Mouse (Mus musculus) neural tube, embryonic 14.5 days (tissue): ENCODE measurements around the gene Tradd. TPM values are rescaled to one million over a fixed set of nuclear protein-coding genes. Genes with fewer than 3 reads are reported as not detected.

Experiments
- ATAC-seq: fragments of 200-750 bp; cut with Nextera tagmentation; 2 replicates; pipeline ENCODE4 v1.8.0; 2017; ENCODE audit warnings: low read depth, mild to moderate bottlenecking, moderate TSS enrichment, moderate library complexity
- H3K27ac ChIP-seq: fragments of 300-500 bp; sonication (generic); 2 replicates; pipeline ENCODE4 v1.5.1; 2014; ENCODE audit warnings: low read depth, mild to moderate bottlenecking, control low read depth, low read length, moderate library complexity, mixed read lengths
- H3K27me3 ChIP-seq: fragments of 300-500 bp; sonication (generic); 2 replicates; pipeline ENCODE4 v1.6.1; 2014; ENCODE audit warnings: low read length; ENCODE audit not compliant: control insufficient read depth, insufficient read depth
- H3K36me3 ChIP-seq: fragments of 300-500 bp; sonication (generic); 2 replicates; pipeline ENCODE4 v1.6.1; 2014; ENCODE audit warnings: low read length, mixed read lengths; ENCODE audit not compliant: control insufficient read depth, insufficient read depth
- H3K4me1 ChIP-seq: fragments of 300-500 bp; sonication (generic); 2 replicates; pipeline ENCODE4 v1.6.1; 2014; ENCODE audit warnings: low read length; ENCODE audit not compliant: control insufficient read depth, insufficient read depth
- H3K4me2 ChIP-seq: fragments of 300-500 bp; sonication (generic); 2 replicates; pipeline ENCODE4 v1.6.1; 2014; ENCODE audit warnings: mild to moderate bottlenecking, low read depth, low read length, control low read depth
- H3K4me3 ChIP-seq: fragments of 300-500 bp; sonication (generic); 2 replicates; pipeline ENCODE4 v1.5.1; 2014; ENCODE audit warnings: low read depth, low read length, control low read depth, mixed read lengths
- H3K9ac ChIP-seq: fragments of 300-500 bp; sonication (generic); replicated peaks from 2 replicates; pipeline ENCODE4 v1.6.1; 2014; ENCODE audit warnings: low read depth, mild to moderate bottlenecking, control low read depth, low read length, mixed read lengths
- H3K9me3 ChIP-seq: fragments of 300-500 bp; sonication (generic); 2 replicates; pipeline ENCODE4 v1.6.1; 2016; ENCODE audit warnings: low read length; ENCODE audit not compliant: control insufficient read depth
- WGBS: fragments of 180-500 bp; shearing (Covaris S2); extraction: QIAGEN DNeasy Blood & Tissue Kit; methylation state at CpG from one replicate; pipeline ENCODE4 v1.1.7; 2014; 5-methylcytosine and 5-hydroxymethylcytosine counted together
- polyA plus RNA-seq: library from polyadenylated mRNA; unstranded; fragments of >200 nt; fragmentation: Nextera tagmentation; extraction: Ambion mirVana; gene quantifications from 2 replicates; pipeline ENCODE4 v1.2.1, GENCODE M21; 2014

Gene Tradd
- 13.1 and 18.8 TPM in 2 replicates for polyA plus RNA-seq

- Histone ChIP-seq H3K4me3 (peak within 1 kb of the TSS; percentile 62), H3K9me3 (no peaks in the 10 kb centered on the region), H3K36me3 (no peaks in the 10 kb centered on the region), H3K4me1 (peaks cover 9% of the 10 kb centered on the region; the same call in 1 of the 2 replicates), H3K27me3 (peaks cover 58% of the 10 kb centered on the region), H3K27ac (no peak within 1 kb of the TSS), H3K9ac (peak within 1 kb of the TSS; percentile 54), H3K4me2 (peak within 1 kb of the TSS; percentile 80)
- WGBS: 1% methylated on average over 54 of the region's 54 CpGs
- ATAC-seq: peak; percentile 13; the same call in 1 of the 2 replicates
Measured at GRCm38 (mm10) chr8:105264024-105264982, at the start of gene Tradd, which contains the start of gene Fbxl8. Gene Tradd (minus strand): TSS chr8:105264609. Gene Fbxl8 (plus strand): TSS chr8:105264648.

DNA sequence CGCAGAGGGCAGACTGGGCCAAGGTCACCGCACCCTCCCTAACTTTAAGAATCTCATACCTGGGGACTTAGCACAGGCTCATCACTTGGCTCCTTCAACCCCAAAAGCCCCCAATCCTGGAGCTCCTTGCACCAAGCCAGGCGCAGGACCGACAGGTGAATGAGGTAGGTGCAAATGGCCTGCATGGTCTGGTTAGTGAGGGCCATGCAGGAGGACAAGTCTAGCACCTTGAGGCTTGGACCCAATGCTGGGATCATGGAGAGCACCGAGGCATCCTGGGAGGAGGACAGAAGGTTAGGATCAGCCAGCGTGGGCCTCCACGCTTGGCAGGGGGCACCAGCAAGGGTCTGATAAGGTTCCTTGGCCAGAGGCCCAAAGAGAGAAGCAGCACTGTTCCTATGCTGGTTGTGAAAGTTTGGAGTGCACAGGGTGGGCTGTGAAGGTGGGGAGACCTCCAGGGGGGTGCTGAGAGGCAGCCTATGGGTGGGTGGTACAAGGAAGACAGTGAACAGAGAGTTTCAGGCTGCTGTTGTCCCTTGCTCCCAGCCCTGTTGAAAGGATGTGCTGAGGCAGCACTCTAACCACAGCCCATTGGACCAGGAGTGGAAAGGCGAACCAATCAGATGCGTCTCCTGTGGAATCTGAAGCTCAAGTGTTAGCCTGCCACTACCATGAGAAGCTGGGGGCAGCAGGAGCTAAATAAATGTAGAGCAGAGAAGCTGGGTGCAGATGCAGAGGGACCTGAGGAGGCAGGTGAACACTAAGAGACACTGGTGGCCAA lies 49.4 kb upstream of the Tradd start:
- H3K36me3 ChIP-seq: peaks cover 36% of the 10 kb centered on the region; the same call in 1 of the 2 replicates
- no peak overlapping the region for H3K4me2 ChIP-seq
- no peak overlapping the region for H3K27ac ChIP-seq
- no peaks in the 10 kb centered on the region for H3K9me3 ChIP-seq
- WGBS: 80% methylated on average over 9 of the region's 9 CpGs
- H3K9ac ChIP-seq: no peak overlapping the region
- H3K4me1 ChIP-seq: no peaks in the 10 kb centered on the region
- ATAC-seq: no peak; the same call in 1 of the 2 replicates
- no peaks in the 10 kb centered on the region for H3K27me3 ChIP-seq
- H3K4me3 ChIP-seq: no peak overlapping the region

DNA sequence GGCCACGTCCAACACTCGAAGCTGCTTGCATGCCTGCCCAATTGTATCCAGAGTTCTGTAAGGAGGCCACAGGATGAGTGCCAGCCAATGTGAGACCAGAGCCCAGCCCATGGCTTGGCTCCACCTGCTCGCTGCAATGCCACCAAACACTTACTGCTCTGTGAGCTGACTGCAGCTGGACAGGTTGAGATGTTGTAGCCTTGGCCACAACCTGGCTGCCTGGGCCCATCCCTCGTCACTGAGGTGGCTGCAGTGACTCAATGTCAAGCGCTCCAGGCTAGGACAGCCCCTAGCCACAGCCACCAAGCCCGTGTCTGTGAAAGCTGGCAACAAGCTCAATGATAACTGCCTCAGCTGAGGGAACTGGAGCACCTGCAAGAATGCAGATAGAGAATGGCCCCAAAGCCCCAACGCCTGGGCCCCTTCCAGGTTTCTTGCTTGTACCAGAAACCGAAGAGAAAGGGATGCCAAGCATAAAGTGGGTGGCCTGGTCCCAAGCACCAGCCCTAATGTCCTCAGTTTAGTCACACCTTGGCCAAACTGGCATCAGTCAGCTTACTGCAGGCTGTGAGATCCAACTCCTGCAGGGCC lies 48.6 kb upstream of the Tradd start:
- ATAC-seq: no peak
- Histone ChIP-seq H3K4me2 (no peak overlapping the region), H3K4me3 (no peak overlapping the region), H3K27ac (no peak overlapping the region), H3K9ac (no peak overlapping the region), H3K27me3 (no peaks in the 10 kb centered on the region), H3K4me1 (no peaks in the 10 kb centered on the region), H3K36me3 (peaks cover 37% of the 10 kb centered on the region), H3K9me3 (no peaks in the 10 kb centered on the region)
- 90% methylated on average over 8 of the region's 8 CpGs for WGBS

DNA sequence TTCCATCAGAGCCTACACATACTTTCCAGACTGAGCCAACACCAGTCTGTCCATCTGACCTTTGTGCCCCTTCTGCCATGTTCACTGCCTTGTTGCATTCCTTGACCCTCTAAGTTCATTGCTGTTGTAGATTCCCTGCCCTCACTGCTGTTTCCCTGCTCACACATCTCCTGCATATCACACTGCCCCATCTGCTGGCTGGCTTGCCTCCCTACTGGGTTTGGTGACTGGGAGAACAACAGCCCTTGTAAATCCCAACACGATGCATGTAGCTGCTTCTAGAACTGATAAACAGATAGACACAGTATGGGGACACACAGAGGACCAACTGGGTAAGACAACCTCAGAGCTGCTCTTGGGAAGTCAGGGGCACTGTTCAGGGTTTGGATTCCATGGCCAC lies 47.3 kb upstream of the Tradd start:
- peaks cover 37% of the 10 kb centered on the region for H3K36me3 ChIP-seq
- no peak overlapping the region for H3K4me2 ChIP-seq
- H3K9me3 ChIP-seq: no peaks in the 10 kb centered on the region
- no peak for ATAC-seq
- H3K4me3 ChIP-seq: no peak overlapping the region
- H3K9ac ChIP-seq: no peak overlapping the region
- H3K27me3 ChIP-seq: no peaks in the 10 kb centered on the region
- H3K27ac ChIP-seq: no peak overlapping the region
- no peaks in the 10 kb centered on the region for H3K4me1 ChIP-seq
- 90% methylated on average over 1 of the region's 1 CpGs for WGBS

DNA sequence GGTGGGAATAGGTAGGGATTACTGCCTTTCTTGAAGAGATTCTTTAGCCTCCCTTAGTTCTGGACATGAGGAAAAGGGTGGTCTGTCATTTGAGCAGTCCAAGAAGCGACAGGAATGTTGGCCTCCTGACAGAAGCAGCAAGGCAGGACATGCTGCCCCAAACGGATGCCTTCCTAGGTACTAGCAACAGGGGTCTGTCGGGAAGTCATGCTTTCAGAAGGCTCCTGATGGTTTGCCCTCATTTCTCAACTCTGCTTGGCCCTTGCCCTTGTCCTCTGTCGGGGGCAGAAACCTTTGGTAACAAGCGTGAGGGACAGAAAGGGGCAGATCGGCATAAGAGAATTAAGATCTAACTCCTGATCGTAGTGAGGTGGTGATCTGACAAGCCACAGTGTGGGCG lies 45.7 kb upstream of the Tradd start:
- H3K9ac ChIP-seq: no peak overlapping the region
- WGBS: 92% methylated on average over 8 of the region's 8 CpGs
- no peak overlapping the region for H3K4me2 ChIP-seq
- H3K36me3 ChIP-seq: peaks cover 30% of the 10 kb centered on the region
- ATAC-seq: no peak
- no peaks in the 10 kb centered on the region for H3K27me3 ChIP-seq
- no peaks in the 10 kb centered on the region for H3K9me3 ChIP-seq
- H3K4me3 ChIP-seq: no peak overlapping the region
- no peak overlapping the region for H3K27ac ChIP-seq
- H3K4me1 ChIP-seq: peaks cover 8% of the 10 kb centered on the region; the same call in 1 of the 2 replicates

DNA sequence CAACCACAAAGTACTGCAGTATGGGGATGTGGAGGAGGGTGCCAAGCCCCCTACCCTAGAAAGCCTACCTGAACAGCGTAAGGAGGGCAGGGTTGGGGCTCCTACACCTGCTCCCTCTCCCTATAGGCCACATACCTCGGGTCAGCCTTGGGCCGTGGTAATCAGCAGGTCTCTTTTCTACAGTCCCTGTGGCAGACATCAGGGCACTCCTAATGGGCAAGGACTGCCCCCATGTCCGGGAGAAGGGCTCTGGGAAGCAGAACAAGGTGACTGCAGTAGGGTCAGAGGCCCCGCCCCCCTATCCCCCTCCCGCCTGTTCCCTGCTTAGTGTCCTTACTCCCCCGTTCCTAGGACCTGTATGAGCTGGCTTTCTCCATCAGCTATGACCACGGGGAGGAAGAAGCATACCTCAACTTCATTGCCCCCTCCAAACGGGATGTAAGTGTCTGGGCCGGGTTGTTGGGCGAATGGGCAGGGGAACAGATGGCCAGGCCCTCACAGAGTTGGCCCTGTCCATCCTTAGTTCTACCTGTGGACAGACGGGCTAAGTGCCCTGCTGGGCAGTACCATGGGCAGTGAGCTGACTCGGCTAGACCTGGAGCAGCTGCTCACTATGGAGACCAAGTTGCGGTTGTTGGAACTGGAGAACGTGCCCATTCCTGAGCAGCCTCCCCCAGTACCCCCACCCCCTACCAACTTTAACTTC lies 44.9 kb upstream of the Tradd start:
- no peak overlapping the region for H3K4me3 ChIP-seq
- H3K4me2 ChIP-seq: no peak overlapping the region
- peaks cover 12% of the 10 kb centered on the region; the same call in 1 of the 2 replicates for H3K4me1 ChIP-seq
- H3K9me3 ChIP-seq: no peaks in the 10 kb centered on the region
- H3K9ac ChIP-seq: no peak overlapping the region
- peaks cover 24% of the 10 kb centered on the region for H3K36me3 ChIP-seq
- H3K27me3 ChIP-seq: no peaks in the 10 kb centered on the region
- ATAC-seq: no peak
- 81% methylated on average over 15 of the region's 15 CpGs for WGBS
- H3K27ac ChIP-seq: no peak overlapping the region

DNA sequence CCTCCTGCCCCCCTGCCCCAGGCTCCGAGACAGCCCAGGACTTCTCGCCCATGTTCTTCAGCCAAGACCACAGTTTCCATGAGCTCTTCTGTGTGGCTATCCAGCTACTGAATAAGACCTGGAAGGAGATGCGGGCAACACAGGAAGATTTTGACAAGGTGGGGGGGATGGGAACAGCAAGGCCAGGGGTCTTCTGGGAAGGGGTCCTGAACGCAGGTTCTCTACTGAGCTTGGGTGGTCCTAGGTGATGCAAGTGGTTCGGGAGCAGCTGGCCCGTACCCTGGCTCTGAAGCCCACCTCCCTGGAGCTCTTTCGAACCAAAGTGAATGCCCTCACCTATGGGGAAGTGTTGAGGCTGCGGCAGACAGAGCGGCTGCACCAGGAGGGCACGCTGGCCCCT lies 44.0 kb upstream of the Tradd start:
- 95% methylated on average over 10 of the region's 10 CpGs for WGBS
- Histone ChIP-seq H3K27ac (no peak overlapping the region), H3K4me1 (peaks cover 12% of the 10 kb centered on the region; the same call in 1 of the 2 replicates), H3K36me3 (peaks cover 22% of the 10 kb centered on the region), H3K4me3 (no peak overlapping the region), H3K9me3 (no peaks in the 10 kb centered on the region), H3K27me3 (no peaks in the 10 kb centered on the region), H3K9ac (no peak overlapping the region), H3K4me2 (no peak overlapping the region)
- no peak for ATAC-seq

DNA sequence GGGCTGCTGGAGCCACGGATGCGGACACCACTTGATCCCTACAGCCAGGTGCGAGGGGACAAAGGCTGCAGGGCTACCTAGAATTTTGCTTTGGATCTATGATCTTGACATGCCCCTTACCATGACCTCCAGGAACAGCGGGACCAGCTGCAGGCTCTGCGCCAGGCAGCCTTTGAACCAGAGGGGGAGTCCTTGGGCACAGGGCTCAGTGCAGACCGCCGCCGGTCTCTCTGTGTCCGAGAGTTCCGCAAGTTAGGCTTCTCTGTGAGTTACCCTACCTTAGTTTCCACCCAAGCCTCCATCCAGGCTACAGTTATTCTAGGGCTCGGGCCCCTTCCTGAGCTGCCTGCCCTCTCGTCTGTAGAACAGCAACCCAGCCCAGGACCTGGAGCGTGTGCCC lies 43.3 kb upstream of the Tradd start:
- peaks cover 22% of the 10 kb centered on the region for H3K36me3 ChIP-seq
- 97% methylated on average over 13 of the region's 13 CpGs for WGBS
- no peak overlapping the region for H3K4me2 ChIP-seq
- H3K27ac ChIP-seq: no peak overlapping the region
- ATAC-seq: no peak
- no peaks in the 10 kb centered on the region for H3K9me3 ChIP-seq
- no peak overlapping the region for H3K9ac ChIP-seq
- H3K4me3 ChIP-seq: no peak overlapping the region
- H3K4me1 ChIP-seq: peaks cover 12% of the 10 kb centered on the region; the same call in 1 of the 2 replicates
- H3K27me3 ChIP-seq: no peaks in the 10 kb centered on the region
